Mouse (Mus musculus) lung, embryonic 14.5 days (tissue): ENCODE measurements around the gene Serpinb1b. TPM values are rescaled to one million over a fixed set of nuclear protein-coding genes. Genes with fewer than 3 reads are reported as not detected.

Experiments used
- ATAC-seq: fragments of 200-750 bp; cut with Nextera tagmentation; 2 replicates; pipeline ENCODE4 v1.8.0; 2017; ENCODE audit warnings: mild to moderate bottlenecking, moderate TSS enrichment, moderate library complexity; ENCODE audit not compliant: insufficient read depth
- DNase-seq: peaks from one replicate; pipeline ENCODE4 v3.0.0-alpha.2; 2015
- H3K27ac ChIP-seq: fragments of 300-500 bp; sonication (generic); 2 replicates; pipeline ENCODE4 v1.5.1; 2014; ENCODE audit warnings: low read depth, mild to moderate bottlenecking, moderate library complexity
- H3K27me3 ChIP-seq: fragments of 300-500 bp; sonication (generic); 2 replicates; pipeline ENCODE4 v1.6.1; 2014; ENCODE audit warnings: low read length, control low read depth; ENCODE audit not compliant: insufficient read depth
- H3K36me3 ChIP-seq: fragments of 300-500 bp; sonication (generic); 2 replicates; pipeline ENCODE4 v1.6.1; 2014; ENCODE audit warnings: control low read depth; ENCODE audit not compliant: insufficient read depth
- H3K4me1 ChIP-seq: fragments of 300-500 bp; sonication (generic); 2 replicates; pipeline ENCODE4 v1.6.1; 2014; ENCODE audit warnings: antibody characterized with exemption, control low read depth; ENCODE audit not compliant: insufficient read depth
- H3K4me2 ChIP-seq: fragments of 300-500 bp; sonication (generic); 2 replicates; pipeline ENCODE4 v1.6.1; 2014; ENCODE audit warnings: mild to moderate bottlenecking
- H3K4me3 ChIP-seq: fragments of 300-500 bp; sonication (generic); 2 replicates; pipeline ENCODE4 v1.5.1; 2014; ENCODE audit warnings: low read depth, low read length
- H3K9ac ChIP-seq: fragments of 300-500 bp; sonication (generic); 2 replicates; pipeline ENCODE4 v1.6.1; 2014
- H3K9me3 ChIP-seq: fragments of 300-500 bp; sonication (generic); 2 replicates; pipeline ENCODE4 v1.6.1; 2016; ENCODE audit warnings: low read depth, low read length, control low read depth
- CTCF ChIP-seq: IDR thresholded peaks from 2 replicates; pipeline ENCODE4 v1.5.1; 2016; ENCODE audit warnings: antibody characterized with exemption, low read depth
- WGBS: fragments of 180-500 bp; shearing (Covaris S2); extraction: QIAGEN DNeasy Blood & Tissue Kit; methylation state at CpG from one replicate; pipeline ENCODE4 v1.1.7; 2014; 5-methylcytosine and 5-hydroxymethylcytosine counted together
- polyA plus RNA-seq: library from polyadenylated mRNA; unstranded; fragments of >200 nt; fragmentation: Nextera tagmentation; extraction: Ambion mirVana; gene quantifications from 2 replicates; pipeline ENCODE4 v1.2.1, GENCODE M21; 2014

Gene Serpinb1b
- polyA plus RNA-seq, 1 experiment from 2014 or later = 0.37 TPM

- no peak overlapping the region for H3K4me2 ChIP-seq
- 87% methylated on average over 1 of the region's 1 CpGs for WGBS
- ATAC-seq = no peak
Observed at GRCm38 (mm10) chr13:33090546-33090945, 12.2 kb downstream of the Serpinb1b start.

GRCm38 (mm10) chr13:33091306-33091705, 12.9 kb downstream of the Serpinb1b start:
- Histone ChIP-seq H3K27me3 (no peaks in the 10 kb centered on the region), H3K4me2 (no peak overlapping the region), H3K36me3 (no peaks in the 10 kb centered on the region), H3K27ac (no peak overlapping the region), H3K9ac (no peak overlapping the region), H3K4me1 (no peaks in the 10 kb centered on the region), H3K9me3 (no peaks in the 10 kb centered on the region), H3K4me3 (no peak overlapping the region)
- 96% methylated on average over 1 of the region's 1 CpGs for WGBS
- DNase-seq (no peak), ATAC-seq (no peak)
- no peak for TF ChIP-seq CTCF

More at GRCm38 (mm10) chr13:33090546-33090945, 12.2 kb downstream of the Serpinb1b start:
- no peak for DNase-seq
- Histone ChIP-seq H3K9me3 (no peaks in the 10 kb centered on the region), H3K4me1 (no peaks in the 10 kb centered on the region), H3K36me3 (no peaks in the 10 kb centered on the region), H3K27me3 (no peaks in the 10 kb centered on the region), H3K9ac (no peak overlapping the region), H3K4me3 (no peak overlapping the region), H3K27ac (no peak overlapping the region)
- TF ChIP-seq CTCF = no peak

GRCm38 (mm10) chr13:33095575-33095974, 17.2 kb downstream of the Serpinb1b start:
- no peak for TF ChIP-seq CTCF

GRCm38 (mm10) chr13:33105626-33106025, 27.3 kb downstream of the Serpinb1b start:
- DNase-seq (no peak), ATAC-seq (no peak)
- no peaks in the 10 kb centered on the region for H3K9me3 ChIP-seq
- no peak overlapping the region for H3K9ac ChIP-seq
- no peaks in the 10 kb centered on the region for H3K27me3 ChIP-seq
- no peaks in the 10 kb centered on the region for H3K36me3 ChIP-seq
- no peak overlapping the region for H3K4me2 ChIP-seq
- no peak overlapping the region for H3K4me3 ChIP-seq
- no peaks in the 10 kb centered on the region for H3K4me1 ChIP-seq
- TF ChIP-seq CTCF = no peak
- no peak overlapping the region for H3K27ac ChIP-seq

More at GRCm38 (mm10) chr13:33095575-33095974, 17.2 kb downstream of the Serpinb1b start:
- ATAC-seq (no peak), DNase-seq (no peak)
- Histone ChIP-seq H3K4me1 (no peaks in the 10 kb centered on the region), H3K9ac (no peak overlapping the region), H3K36me3 (no peaks in the 10 kb centered on the region), H3K4me3 (no peak overlapping the region), H3K9me3 (no peaks in the 10 kb centered on the region), H3K27ac (no peak overlapping the region), H3K27me3 (no peaks in the 10 kb centered on the region), H3K4me2 (no peak overlapping the region)
- WGBS = 83% methylated on average over 1 of the region's 1 CpGs

- Histone ChIP-seq H3K27ac (no peak overlapping the region), H3K9me3 (no peaks in the 10 kb centered on the region), H3K9ac (no peak overlapping the region), H3K4me1 (no peaks in the 10 kb centered on the region), H3K4me2 (no peak overlapping the region), H3K27me3 (no peaks in the 10 kb centered on the region), H3K36me3 (no peaks in the 10 kb centered on the region), H3K4me3 (no peak overlapping the region)
- DNase-seq = no peak
- ATAC-seq = no peak
- WGBS = 56% methylated on average over 3 of the region's 3 CpGs
- no peak for TF ChIP-seq CTCF
Observed at GRCm38 (mm10) chr13:33113054-33113453, 34.7 kb downstream of the Serpinb1b start.

GRCm38 (mm10) chr13:33137717-33138116, 59.3 kb downstream of the Serpinb1b start:
- Histone ChIP-seq H3K4me3 (no peak overlapping the region), H3K27me3 (no peaks in the 10 kb centered on the region), H3K9me3 (no peaks in the 10 kb centered on the region), H3K9ac (no peak overlapping the region), H3K4me2 (no peak overlapping the region), H3K27ac (no peak overlapping the region), H3K36me3 (no peaks in the 10 kb centered on the region), H3K4me1 (no peaks in the 10 kb centered on the region)
- ATAC-seq (no peak), DNase-seq (no peak)
- WGBS = 93% methylated on average over 2 of the region's 2 CpGs
- TF ChIP-seq CTCF = no peak

- WGBS = 57% methylated on average over 3 of the region's 3 CpGs
- DNase-seq (no peak), ATAC-seq (no peak)
- TF ChIP-seq CTCF = no peak
- Histone ChIP-seq H3K4me2 (no peak overlapping the region), H3K9me3 (no peaks in the 10 kb centered on the region), H3K27ac (no peak overlapping the region), H3K4me1 (no peaks in the 10 kb centered on the region), H3K27me3 (no peaks in the 10 kb centered on the region), H3K4me3 (no peak overlapping the region), H3K36me3 (no peaks in the 10 kb centered on the region), H3K9ac (no peak overlapping the region)
Observed at GRCm38 (mm10) chr13:33141435-33141834, 63.1 kb downstream of the Serpinb1b start.

Other genes with a start within 250 kb of the Serpinb1b start
- 5.1 and 6.4 TPM in 2 replicates for gene Serpinb1a, start 227.4 kb upstream of the Serpinb1b start, polyA plus RNA-seq
- not detected in 2 replicates for gene Serpinb1c, start 180.4 kb upstream of the Serpinb1b start, polyA plus RNA-seq
- gene Serpinb6b, start 113.4 kb upstream of the Serpinb1b start, polyA plus RNA-seq = 23.7 and 24.0 TPM in 2 replicates
- gene Serpinb9, start 75.3 kb upstream of the Serpinb1b start, polyA plus RNA-seq = 30.1 and 31.8 TPM in 2 replicates
- gene Serpinb9b, start 51.2 kb upstream of the Serpinb1b start, polyA plus RNA-seq = 0.27 and 0.36 TPM in 2 replicates
- gene Serpinb9c, start 81.2 kb downstream of the Serpinb1b start, polyA plus RNA-seq = not detected in 2 replicates
- gene Serpinb9d, start 114.4 kb downstream of the Serpinb1b start, polyA plus RNA-seq = not detected in 2 replicates
- not detected in 2 replicates for gene Serpinb9e, start 171.0 kb downstream of the Serpinb1b start, polyA plus RNA-seq
- gene Serpinb9f, start 245.5 kb downstream of the Serpinb1b start, polyA plus RNA-seq = not detected in 2 replicates